Mouse (Mus musculus) liver, postnatal 0 days (tissue): ENCODE results near the gene Trappc3.

Experiments
- CTCF ChIP-seq: sonication (generic); IDR thresholded peaks from 2 replicates; pipeline ENCODE4 v1.5.1; 2016; ENCODE audit warnings: antibody characterized with exemption, low read depth
- EP300 ChIP-seq: IDR thresholded peaks from 2 replicates; pipeline ENCODE4 v1.6.1; 2016; ENCODE audit warnings: antibody characterized with exemption, low read depth, mild to moderate bottlenecking

- TF ChIP-seq CTCF (no peak), EP300 (no peak)
These were observed 62.7 kb downstream of the Trappc3 start for GRCm38 (mm10) chr4:126324861-126325260.
